Mouse (Mus musculus) forebrain, postnatal 0 days (tissue): ENCODE results near the gene BC029722. TPM values are rescaled to one million over a fixed set of nuclear protein-coding genes. Genes with fewer than 3 reads are reported as not detected.

ENCODE experiments used
- ATAC-seq: fragments of 200-750 bp; cut with Nextera tagmentation; 2 replicates; pipeline ENCODE4 v1.8.0; 2017; ENCODE audit warnings: mild to moderate bottlenecking, moderate library complexity
- DNase-seq: peaks from one replicate; pipeline ENCODE4 v3.0.0-alpha.2; 2015
- H3K27ac ChIP-seq: fragments of 300-500 bp; sonication (generic); 2 replicates; pipeline ENCODE4 v1.5.1; 2014; ENCODE audit warnings: low read depth, mild to moderate bottlenecking, antibody characterized with exemption, low read length, moderate library complexity, mixed read lengths
- H3K27me3 ChIP-seq: fragments of 300-500 bp; sonication (generic); 2 replicates; pipeline ENCODE4 v1.6.1; 2014; ENCODE audit warnings: mild to moderate bottlenecking, low read length, mixed read lengths; ENCODE audit not compliant: insufficient read depth
- H3K36me3 ChIP-seq: fragments of 300-500 bp; sonication (generic); 2 replicates; pipeline ENCODE4 v1.6.1; 2014; ENCODE audit warnings: mild to moderate bottlenecking, moderate library complexity; ENCODE audit not compliant: insufficient read depth
- H3K4me1 ChIP-seq: fragments of 300-500 bp; sonication (generic); 2 replicates; pipeline ENCODE4 v1.6.1; 2014; ENCODE audit warnings: antibody characterized with exemption; ENCODE audit not compliant: insufficient read depth
- H3K4me2 ChIP-seq: fragments of 300-500 bp; sonication (generic); 2 replicates; pipeline ENCODE4 v1.6.1; 2014; ENCODE audit warnings: low read depth, mild to moderate bottlenecking, moderate library complexity
- H3K4me3 ChIP-seq: fragments of 300-500 bp; sonication (generic); 2 replicates; pipeline ENCODE4 v1.5.1; 2014; ENCODE audit warnings: low read depth, low read length, mixed read lengths
- H3K9ac ChIP-seq: fragments of 300-500 bp; sonication (generic); 2 replicates; pipeline ENCODE4 v1.6.1; 2014; ENCODE audit warnings: mild to moderate bottlenecking
- H3K9me3 ChIP-seq: fragments of 300-500 bp; sonication (generic); 2 replicates; pipeline ENCODE4 v1.6.1; 2016; ENCODE audit warnings: low read length
- CTCF ChIP-seq: sonication (generic); IDR thresholded peaks from 2 replicates; pipeline ENCODE4 v1.5.1; 2016; ENCODE audit warnings: antibody characterized with exemption, control low read depth, low read depth
- WGBS: fragments of 180-500 bp; shearing (Covaris S2); extraction: QIAGEN DNeasy Blood & Tissue Kit; methylation state at CpG from one replicate; pipeline ENCODE4 v1.1.7; 2014; 5-methylcytosine and 5-hydroxymethylcytosine counted together
- polyA plus RNA-seq: library from polyadenylated mRNA; unstranded; fragments of >200 nt; fragmentation: Nextera tagmentation; extraction: Ambion mirVana; gene quantifications from 2 replicates; pipeline ENCODE4 v1.2.1, GENCODE M21; 2015
- total RNA-seq: library from RNA; depleted of rRNA; stranded (reverse); fragments of >200 nt; gene quantifications from 2 replicates; pipeline ENCODE4 v1.2.3, GENCODE M21; 2014

Gene BC029722
- total and polyA plus RNA-seq, 2 experiments from 2014 or later: 26.4 to 53.4 TPM

DNA sequence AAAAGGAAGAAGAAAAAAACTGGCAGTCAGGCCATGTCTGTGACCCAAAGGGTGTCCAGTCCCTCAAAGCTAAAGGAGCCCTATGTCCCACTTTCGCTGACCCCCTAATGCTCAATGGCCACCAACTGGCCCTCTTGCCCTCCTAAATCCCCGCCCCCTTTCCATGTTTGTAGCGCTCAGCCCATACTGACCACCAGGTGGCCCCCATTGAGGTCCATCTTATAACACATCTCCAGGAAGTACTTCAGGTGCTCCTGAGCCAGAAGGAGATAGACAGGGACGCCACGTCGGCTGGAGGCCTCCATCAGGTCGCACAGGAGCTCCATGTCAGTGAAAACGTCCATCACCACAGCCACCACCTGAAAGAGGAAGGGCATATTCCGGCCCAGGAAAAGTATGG is 12.1 kb upstream of the BC029722 start:
- H3K9ac ChIP-seq: no peak overlapping the region
- 65% methylated on average over 9 of the region's 9 CpGs for WGBS
- peaks cover 12% of the 10 kb centered on the region for H3K4me1 ChIP-seq
- no peaks in the 10 kb centered on the region for H3K36me3 ChIP-seq
- H3K4me2 ChIP-seq: no peak overlapping the region
- H3K27ac ChIP-seq: no peak overlapping the region
- no peak for DNase-seq
- no peak for ATAC-seq
- H3K4me3 ChIP-seq: no peak overlapping the region
- peak; percentile 46 for TF ChIP-seq CTCF
- H3K27me3 ChIP-seq: no peaks in the 10 kb centered on the region
- H3K9me3 ChIP-seq: no peaks in the 10 kb centered on the region

DNA sequence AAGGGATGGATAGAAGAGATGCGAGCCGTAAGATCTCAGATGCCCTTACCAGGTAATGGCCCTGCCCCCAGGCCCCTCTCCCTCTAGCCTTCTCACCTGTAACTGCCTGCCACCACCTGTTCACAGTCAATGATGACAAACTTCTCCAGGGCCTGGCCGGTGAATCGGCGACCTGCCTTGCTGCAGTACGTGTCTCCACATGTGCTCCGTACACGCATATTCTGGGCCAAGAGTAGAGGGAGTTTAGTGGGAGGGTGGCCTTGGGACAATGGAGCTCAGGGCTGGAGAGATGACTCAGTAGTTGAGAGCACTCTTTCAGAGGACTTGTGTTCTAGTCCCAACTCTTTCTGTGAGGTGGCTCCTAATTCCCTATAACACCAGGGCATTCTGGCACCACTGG is 11.6 kb upstream of the BC029722 start:
- Histone ChIP-seq H3K36me3 (no peaks in the 10 kb centered on the region), H3K4me3 (no peak overlapping the region), H3K4me2 (no peak overlapping the region), H3K9me3 (no peaks in the 10 kb centered on the region), H3K4me1 (peaks cover 12% of the 10 kb centered on the region), H3K27ac (no peak overlapping the region), H3K9ac (no peak overlapping the region), H3K27me3 (no peaks in the 10 kb centered on the region)
- DNase-seq: no peak
- TF ChIP-seq CTCF: no peak
- WGBS: 93% methylated on average over 8 of the region's 8 CpGs
- no peak for ATAC-seq

DNA sequence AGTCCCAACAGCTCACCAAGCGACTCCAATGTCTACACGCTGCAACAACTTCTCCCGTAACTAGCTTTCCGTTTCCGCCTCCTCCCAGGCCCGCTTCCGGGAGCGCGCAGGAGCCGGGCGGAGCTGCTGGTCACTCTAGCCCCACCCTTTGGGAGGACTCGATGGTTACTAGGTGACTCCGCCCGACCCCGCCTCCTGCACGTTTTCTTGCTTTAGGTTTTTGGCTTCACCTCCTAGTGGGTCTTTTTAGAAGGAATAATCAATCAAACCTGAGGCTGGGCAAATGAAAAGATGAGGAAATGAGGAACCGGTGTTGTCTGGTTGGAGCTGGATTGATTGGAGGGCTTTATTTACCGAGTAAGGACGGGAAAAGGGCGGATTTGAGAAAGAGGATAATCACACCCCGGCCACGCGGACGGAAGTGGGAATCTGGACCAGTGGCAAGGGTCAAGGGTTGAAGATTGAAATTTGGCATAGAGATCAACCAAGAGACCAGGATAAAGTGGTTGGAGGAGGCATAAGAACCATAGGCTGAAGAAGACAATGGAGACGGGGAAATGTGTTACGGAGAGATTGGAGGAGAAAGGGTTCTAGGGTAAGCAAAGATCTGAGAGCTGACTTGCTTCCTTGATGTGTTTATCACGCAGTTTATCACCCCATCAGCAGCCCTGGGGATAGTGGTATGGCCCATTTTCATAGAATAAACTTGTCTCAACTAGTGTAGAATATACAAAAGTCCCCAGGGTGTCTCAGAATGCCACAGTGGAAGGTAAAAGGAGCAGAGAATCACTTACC is 7.6 kb upstream of the BC029722 start, which contains the start of gene Eif6:
TSS of gene Eif6 (minus strand) at position 296 of the 795 bp plus-strand sequence.
- H3K27me3 ChIP-seq: no peaks in the 10 kb centered on the region
- 2% methylated on average over 27 of the region's 27 CpGs for WGBS
- TF ChIP-seq CTCF: peak; percentile 24; the same call in 1 of the 2 replicates

DNA sequence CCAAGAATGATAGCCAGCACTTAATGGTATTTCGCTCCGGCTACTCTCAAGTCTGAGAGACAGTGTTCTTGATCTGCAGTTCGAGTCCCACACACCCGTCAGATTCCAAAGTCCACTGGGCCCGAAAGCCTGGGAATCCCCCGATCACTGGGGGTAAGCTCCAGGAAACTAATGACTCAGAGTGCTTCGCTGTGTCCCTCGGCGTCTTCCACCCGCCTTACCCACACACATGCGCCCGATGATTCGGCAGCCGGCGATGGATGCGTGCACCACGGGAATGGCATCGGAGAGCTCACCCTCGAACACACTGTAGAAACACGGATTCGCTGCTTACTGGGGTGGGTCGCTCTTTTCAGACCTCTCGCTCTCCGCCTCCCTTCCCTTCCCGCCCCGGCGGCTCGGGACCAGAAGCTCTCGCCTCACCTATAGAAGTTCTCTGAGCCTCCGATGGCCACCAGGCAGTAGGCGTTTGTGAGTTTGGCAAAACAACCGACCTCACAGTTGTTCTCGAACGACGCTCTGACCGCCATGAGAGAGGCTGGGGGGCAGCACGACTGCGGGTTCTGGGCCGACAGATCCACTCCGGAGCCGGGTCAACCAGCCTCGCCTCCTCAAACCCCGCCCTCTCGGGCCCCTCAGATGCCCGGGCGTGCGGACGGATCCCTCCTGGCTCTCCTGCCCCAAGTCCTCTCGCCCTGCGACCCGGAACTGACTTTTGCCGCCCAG is 6.8 kb upstream of the BC029722 start:
- Histone ChIP-seq H3K27ac (peak overlapping the region; percentile 89), H3K9me3 (no peaks in the 10 kb centered on the region), H3K9ac (peak overlapping the region; percentile 71), H3K4me2 (peak overlapping the region; percentile 90), H3K4me3 (peak overlapping the region; percentile 74), H3K4me1 (peaks cover 12% of the 10 kb centered on the region), H3K36me3 (peaks cover 26% of the 10 kb centered on the region), H3K27me3 (no peaks in the 10 kb centered on the region)
- no peak; the same call in 1 of the 2 replicates for TF ChIP-seq CTCF
- ATAC-seq: peak; percentile 23
- no peak for DNase-seq
- WGBS: 3% methylated on average over 50 of the region's 52 CpGs

More for the DNA sequence above, 7.6 kb upstream of the BC029722 start, which contains the start of gene Eif6:
- Histone ChIP-seq H3K4me2 (peak within 1 kb of the TSS; percentile 90), H3K36me3 (peaks cover 21% of the 10 kb centered on the region), H3K9me3 (no peaks in the 10 kb centered on the region), H3K27ac (peak within 1 kb of the TSS; percentile 89), H3K9ac (peak within 1 kb of the TSS; percentile 71), H3K4me3 (peak within 1 kb of the TSS; percentile 74), H3K4me1 (peaks cover 12% of the 10 kb centered on the region)
- DNase-seq (peak; percentile 92), ATAC-seq (peak; percentile 96)

DNA sequence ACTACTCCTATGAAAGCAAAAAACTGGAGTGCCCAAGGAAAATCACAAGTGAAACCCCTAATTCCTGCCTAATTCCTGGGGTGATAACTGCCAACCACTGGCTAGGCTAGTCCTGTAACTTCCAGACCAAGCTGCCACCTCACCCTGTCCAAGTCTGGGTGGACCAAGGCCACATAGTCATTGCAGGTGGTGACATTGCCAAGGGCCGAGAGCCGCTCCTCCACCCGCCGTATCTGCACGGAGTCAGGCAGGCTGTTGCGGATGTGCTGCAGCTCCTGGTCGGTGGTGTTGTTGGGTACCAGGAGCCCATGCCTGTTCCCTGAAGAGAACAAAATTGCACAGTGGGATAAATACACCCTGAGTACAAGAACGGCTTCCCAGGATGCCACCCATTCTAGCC is 4.5 kb upstream of the BC029722 start:
- 98% methylated on average over 8 of the region's 8 CpGs for WGBS
- no peak for ATAC-seq
- Histone ChIP-seq H3K27ac (no peak overlapping the region), H3K9me3 (no peaks in the 10 kb centered on the region), H3K36me3 (peaks cover 32% of the 10 kb centered on the region), H3K4me2 (no peak overlapping the region), H3K4me3 (no peak overlapping the region), H3K9ac (no peak overlapping the region), H3K27me3 (no peaks in the 10 kb centered on the region), H3K4me1 (peaks cover 12% of the 10 kb centered on the region)
- TF ChIP-seq CTCF: no peak
- no peak for DNase-seq

DNA sequence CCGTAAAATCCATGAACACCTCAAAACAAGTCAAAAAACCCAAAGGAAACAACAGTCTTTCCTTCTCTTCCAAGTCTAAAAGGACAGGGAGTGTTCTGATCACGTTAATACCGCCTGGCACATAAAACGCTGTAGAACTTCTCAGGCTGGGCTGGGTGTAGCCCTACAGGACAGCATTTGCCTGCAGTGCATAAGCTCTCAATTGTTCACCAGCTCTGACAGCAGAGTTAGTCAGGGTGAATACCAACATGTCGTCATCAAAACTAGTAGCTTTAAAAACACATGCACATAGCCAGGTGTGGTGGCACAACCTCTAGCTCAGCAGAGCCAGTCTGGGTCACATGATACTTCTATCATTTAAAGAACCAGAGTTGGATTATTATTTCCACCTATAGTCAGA is 1.6 kb upstream of the BC029722 start:
- Histone ChIP-seq H3K9me3 (no peaks in the 10 kb centered on the region), H3K4me1 (peaks cover 6% of the 10 kb centered on the region), H3K27me3 (no peaks in the 10 kb centered on the region), H3K4me3 (no peak overlapping the region), H3K27ac (no peak overlapping the region), H3K36me3 (peaks cover 40% of the 10 kb centered on the region), H3K9ac (no peak overlapping the region), H3K4me2 (no peak overlapping the region)
- no peak for TF ChIP-seq CTCF
- ATAC-seq (no peak), DNase-seq (no peak)
- WGBS: 91% methylated on average over 5 of the region's 5 CpGs
